ENCODE assay signal across 9 mouse cellular contexts in genomic region chr4:66401186-66401681, GRCm38 (mm10). TPM values are rescaled to one million over a fixed set of nuclear protein-coding genes. Genes with fewer than 3 reads are reported as not detected.
DNase-seq lines count a peak whose midpoint lies in the region; ATAC-seq and TF ChIP-seq lines count a peak whose summit lies in the region.
"Had no signal": no experiment of that assay in that cellular context is flagged by ENCODE, and none has a peak within 500 bp of the region (broad histone marks: within the 10 kb centered on the region; RNA-seq: fewer than 3 reads in every experiment).

No protein-coding gene starts in this region.

- no peak for ATAC-seq in lung, embryonic 14.5 days (ENCODE audit: insufficient read depth)
- ATAC-seq in forebrain, embryonic 13.5 days, result peak; percentile 87
- ATAC-seq in liver, embryonic 12.5 days, result no peak

- no peak overlapping the region for H3K9ac ChIP-seq in lung, embryonic 14.5 days
- H3K9ac ChIP-seq in forebrain, embryonic 13.5 days, result no peak overlapping the region
- H3K9ac ChIP-seq in liver, embryonic 12.5 days, result no peak overlapping the region
- H3K9ac ChIP-seq: lung, embryonic 15.5 days had no signal

- DNase-seq in lung, embryonic 14.5 days, result peak; percentile 43
- no peak for DNase-seq in lung, postnatal 36 days
- DNase-seq in left cerebral cortex, postnatal 25 days (ENCODE audit: low spot score in 2 of 2), result peak; percentile 59 to 60
- DNase-seq in right cerebral cortex, postnatal 10 days (ENCODE audit: low spot score in 2 of 2), result peak; percentile 58 to 70
- DNase-seq in spleen, postnatal 10 days (ENCODE audit: low spot score in 2 of 2), result no peak
- DNase-seq in kidney, postnatal 25 days, result no peak

- intact Hi-C loops in left cerebral cortex, postnatal 25 days (cut with DNase I), result loop anchor here (2.0 to 10.0 kb wide), 5 partner anchors 179 to 746 kb away; no protein-coding TSS in a partner anchor

- H3K4me1 ChIP-seq in lung, embryonic 14.5 days (ENCODE audit: insufficient read depth), result no peaks in the 10 kb centered on the region
- H3K4me1 ChIP-seq in forebrain, embryonic 13.5 days, result peaks cover 31% of the 10 kb centered on the region
- H3K4me1 ChIP-seq in liver, embryonic 12.5 days, result no peaks in the 10 kb centered on the region

- peaks cover 34% of the 10 kb centered on the region for H3K27me3 ChIP-seq in lung, embryonic 14.5 days (ENCODE audit: insufficient read depth, low read length)
- peaks cover 9% of the 10 kb centered on the region; the same call in 1 of the 2 replicates for H3K27me3 ChIP-seq in forebrain, embryonic 13.5 days
- H3K27me3 ChIP-seq in liver, embryonic 12.5 days (replicated peaks), result peaks cover 45% of the 10 kb centered on the region

- WGBS in lung, embryonic 14.5 days, result 18% methylated on average over 8 of the region's 8 CpGs
- WGBS in forebrain, embryonic 13.5 days, result 13% methylated on average over 8 of the region's 8 CpGs
- WGBS in liver, embryonic 12.5 days (ENCODE audit: insufficient replicate concordance), result 27% methylated on average over 8 of the region's 8 CpGs

- H3K4me2 ChIP-seq in lung, embryonic 14.5 days, result peak overlapping the region; percentile 5; the same call in 1 of the 2 replicates
- peak overlapping the region; percentile 98 for H3K4me2 ChIP-seq in forebrain, embryonic 13.5 days
- H3K4me2 ChIP-seq in liver, embryonic 12.5 days, result no peak overlapping the region

- no peaks in the 10 kb centered on the region for H3K9me3 ChIP-seq in lung, embryonic 14.5 days (ENCODE audit: low read depth, low read length)
- no peaks in the 10 kb centered on the region for H3K9me3 ChIP-seq in forebrain, embryonic 13.5 days (replicated peaks)
- H3K9me3 ChIP-seq in liver, embryonic 12.5 days (replicated peaks), result no peaks in the 10 kb centered on the region
- H3K9me3 ChIP-seq: lung, embryonic 15.5 days had no signal

- H3K4me3 ChIP-seq in lung, embryonic 14.5 days (ENCODE audit: low read depth, low read length), result no peak overlapping the region
- H3K4me3 ChIP-seq in forebrain, embryonic 13.5 days, result peak overlapping the region; percentile 17
- H3K4me3 ChIP-seq in liver, embryonic 12.5 days, result no peak overlapping the region
- H3K4me3 ChIP-seq: lung, embryonic 15.5 days had no signal

- peak; percentile 67 for TF ChIP-seq CTCF in lung, embryonic 14.5 days (IDR thresholded peaks at IDR 0.05; ENCODE audit: low read depth)

- no peak overlapping the region for H3K27ac ChIP-seq in lung, embryonic 14.5 days (ENCODE audit: low read depth)
- H3K27ac ChIP-seq in forebrain, embryonic 13.5 days, result no peak overlapping the region
- no peak overlapping the region for H3K27ac ChIP-seq in liver, embryonic 12.5 days
- H3K27ac ChIP-seq: lung, embryonic 15.5 days had no signal

- no peaks in the 10 kb centered on the region for H3K36me3 ChIP-seq in lung, embryonic 14.5 days (ENCODE audit: insufficient read depth)
- no peaks in the 10 kb centered on the region for H3K36me3 ChIP-seq in forebrain, embryonic 13.5 days (ENCODE audit: poor library complexity, severe bottlenecking)
- no peaks in the 10 kb centered on the region for H3K36me3 ChIP-seq in liver, embryonic 12.5 days
- H3K36me3 ChIP-seq: lung, embryonic 15.5 days had no signal

RNA-seq across cellular contexts. Expression of gene Astn2, which starts 3.2 kb away (rescaled TPM):
- 1.1 and 1.2 TPM in 2 replicates for polyA plus RNA-seq in lung, embryonic 14.5 days (2014; fragmentation: Nextera tagmentation; extraction: Ambion mirVana)
- polyA plus RNA-seq in forebrain, embryonic 13.5 days (2015; fragmentation: Nextera tagmentation; extraction: Ambion mirVana), result 0.62 and 0.81 TPM in 2 replicates
- total RNA-seq in left cerebral cortex, postnatal 25 days (2021), result 10 to 100 TPM; 40.9 to 42.9 TPM
- polyA plus RNA-seq in liver, embryonic 12.5 days (2016; fragmentation: Nextera tagmentation; extraction: Ambion mirVana), result 0.12 and 0.13 TPM in 2 replicates

Comparison
In these comparisons a context has a peak if more than half of its experiments do, and no peak if none do; other contexts are left out.
1. DNase-seq: peak in lung, embryonic 14.5 days (single experiment), left cerebral cortex, postnatal 25 days (2 of 2) and right cerebral cortex, postnatal 10 days (2 of 2); none in lung, postnatal 36 days (single experiment), spleen, postnatal 10 days (0 of 2) and kidney, postnatal 25 days (0 of 2).